Mouse (Mus musculus): ENCODE measurements around the gene Hbb-bs.

Gene Hbb-bs

DNA sequence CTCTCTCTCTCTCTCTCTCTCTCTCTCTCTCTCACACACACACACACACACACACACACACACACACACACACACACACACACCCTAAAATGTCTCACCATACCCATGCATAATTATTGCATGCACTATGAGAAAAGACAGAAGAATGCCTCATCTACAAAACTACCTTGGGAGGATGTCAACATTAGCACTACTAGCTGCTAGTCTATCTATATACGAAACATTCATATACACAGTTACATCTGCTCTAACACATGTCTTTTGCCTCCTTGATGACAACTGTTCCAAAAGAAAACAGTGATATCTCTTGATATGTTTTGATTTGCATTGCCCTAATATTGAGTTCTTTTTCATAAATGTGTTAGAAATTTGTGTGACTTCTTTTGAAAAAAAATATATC lies 17.6 kb downstream of the Hbb-bs start:
- WGBS: 71% methylated on average over 1 of the region's 1 CpGs

- WGBS: 61% methylated on average over 1 of the region's 1 CpGs
Observed at GRCm38 (mm10) chr7:103809801-103810155, 18.1 kb downstream of the Hbb-bs start.

GRCm38 (mm10) chr7:103808971-103809800 lies 18.7 kb downstream of the Hbb-bs start:
- WGBS: 67% methylated on average over 5 of the region's 5 CpGs

DNA sequence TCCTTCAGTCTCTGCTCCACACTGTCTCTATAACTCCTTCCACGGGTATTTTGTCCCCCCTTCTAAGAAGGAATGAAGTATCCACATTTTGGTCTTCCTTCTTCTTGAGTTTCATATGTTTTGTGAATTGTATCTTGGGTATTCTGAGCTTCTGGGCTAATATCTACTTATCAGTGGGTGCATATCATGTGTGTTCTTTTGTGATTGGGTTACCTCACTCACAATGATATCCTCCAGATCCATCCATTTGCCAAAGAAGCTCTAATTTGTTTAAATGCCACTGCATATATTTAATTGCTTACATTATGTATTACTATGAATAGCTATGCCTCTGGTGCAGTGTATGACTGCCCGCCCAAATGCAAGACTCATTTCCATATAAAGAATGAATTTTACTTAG lies 19.8 kb downstream of the Hbb-bs start:
- 72% methylated on average over 2 of the region's 2 CpGs for WGBS

DNA sequence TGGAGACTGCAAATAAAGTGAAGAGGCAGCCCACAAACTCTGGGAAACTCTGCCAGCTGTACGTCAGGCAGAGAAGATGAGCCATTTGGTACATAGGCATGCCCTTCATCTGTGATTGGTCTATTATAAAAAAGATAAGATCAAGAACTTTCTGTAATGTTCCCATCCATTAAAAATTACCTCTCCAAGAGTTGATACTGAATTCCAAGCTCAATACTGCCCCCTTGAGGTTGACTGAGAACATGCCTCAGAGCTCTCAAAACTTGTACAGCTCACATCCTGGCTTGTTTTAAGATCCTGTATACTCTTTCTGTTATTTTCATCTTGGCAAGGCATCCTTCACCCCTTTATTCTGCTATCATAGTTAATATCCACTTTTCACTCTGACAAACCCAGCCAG lies 21.0 kb downstream of the Hbb-bs start:
- WGBS: 41% methylated on average over 1 of the region's 1 CpGs

DNA sequence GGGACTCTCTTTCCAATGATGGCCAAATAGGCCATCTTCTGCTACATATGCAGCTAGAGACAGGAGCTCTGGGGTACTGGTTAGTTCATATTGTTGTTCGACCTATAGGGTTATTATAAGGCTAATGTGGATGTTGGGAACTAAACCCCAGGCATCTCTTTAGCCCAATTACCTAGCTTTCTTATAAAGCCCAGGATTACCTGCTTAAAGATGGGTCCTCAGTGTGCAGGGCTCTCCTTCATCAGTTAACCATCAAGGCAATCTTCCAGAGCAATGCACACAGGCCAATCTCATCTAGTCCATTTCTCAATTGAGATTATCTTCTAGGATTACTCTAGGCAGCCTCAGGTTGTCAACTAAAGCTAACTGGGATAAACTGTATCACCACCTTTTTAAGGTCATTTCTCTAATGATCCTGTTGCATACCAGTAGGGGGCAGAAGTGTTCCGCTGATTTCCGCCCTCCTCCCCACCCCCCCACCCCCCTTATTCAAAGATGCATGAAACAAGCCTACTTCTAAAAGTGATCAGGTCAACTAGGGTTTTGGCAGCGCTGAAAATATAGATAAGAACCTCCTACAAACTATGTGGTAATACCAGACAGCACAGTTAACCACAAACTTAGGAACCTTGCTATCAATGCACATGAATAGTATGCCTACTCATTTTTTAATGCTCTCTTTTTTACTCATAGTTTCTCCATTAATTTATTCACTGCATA lies 35.1 kb downstream of the Hbb-bs start:
- WGBS: 26% methylated on average over 4 of the region's 4 CpGs

- 58% methylated on average over 3 of the region's 3 CpGs for WGBS
Observed at GRCm38 (mm10) chr7:103791721-103792120, 36.2 kb downstream of the Hbb-bs start, which contains the start of gene Olfr67. Gene Olfr67 (minus strand): TSS chr7:103791821.

DNA sequence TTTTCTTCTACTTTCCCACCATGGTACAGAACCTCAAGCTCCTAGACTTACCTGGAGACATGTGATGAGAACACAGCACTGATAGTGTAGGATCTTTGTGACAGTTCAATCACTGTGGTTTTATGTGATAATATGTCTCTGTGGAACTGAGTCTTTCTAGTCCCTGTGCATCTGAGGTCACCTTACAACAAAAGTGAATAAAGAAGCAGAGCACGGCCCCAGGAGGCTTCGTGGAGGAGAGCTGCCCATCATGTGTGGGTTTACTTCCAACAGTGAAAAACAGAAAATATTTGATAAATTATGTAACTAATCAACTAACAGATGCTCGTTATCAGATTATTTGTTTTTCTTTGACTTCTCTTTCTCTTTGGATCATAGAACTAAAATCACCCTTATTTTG lies 48.3 kb downstream of the Hbb-bs start, which contains the start of gene Olfr68:
TSS of gene Olfr68 (minus strand) at position 101 of the 400 bp plus-strand sequence.
- WGBS: 75% methylated on average over 3 of the region's 3 CpGs

DNA sequence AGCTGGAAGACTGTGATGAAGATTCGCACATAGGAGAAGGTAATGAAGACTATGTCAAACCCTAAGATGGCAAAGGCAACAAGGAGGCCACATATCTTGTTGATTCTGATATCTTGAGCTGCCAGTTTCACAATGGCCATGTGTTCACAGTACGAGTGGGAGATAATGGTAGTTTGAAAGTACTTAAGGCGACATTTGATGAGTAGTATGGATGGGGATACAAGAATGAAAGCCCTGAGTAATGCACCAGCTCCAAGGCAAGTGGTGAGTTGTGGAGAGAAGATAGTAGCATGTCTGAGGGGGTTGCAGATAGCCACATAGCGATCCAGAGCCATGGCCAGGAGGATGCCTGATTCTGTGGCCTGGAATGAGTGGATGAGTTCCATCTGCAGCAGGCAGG lies 50.2 kb downstream of the Hbb-bs start:
- WGBS: 83% methylated on average over 4 of the region's 4 CpGs

Measured in cerebral cortex, adult 2 months (tissue).